In genomic region chr2:25238106-25238505, GRCm38 (mm10) we compare ENCODE assay signal across 21 mouse cellular contexts. TPM values are rescaled to one million over a fixed set of nuclear protein-coding genes. Genes with fewer than 3 reads are reported as not detected.
DNase-seq lines count a peak whose midpoint lies in the region; ATAC-seq and TF ChIP-seq lines count a peak whose summit lies in the region.
"Had no signal": no experiment of that assay in that cellular context is flagged by ENCODE, and none has a peak within 500 bp of the region (broad histone marks: within the 10 kb centered on the region; RNA-seq: fewer than 3 reads in every experiment).

No protein-coding gene starts in this region.

- 0 out of 2 replicates have a peak overlapping the region, but pooled peaks have one; percentile 36 for H3K9ac ChIP-seq in embryonic facial prominence, embryonic 13.5 days
- no peak overlapping the region for H3K9ac ChIP-seq in kidney, postnatal 0 days (ENCODE audit: low read depth, low read length)
- H3K9ac ChIP-seq in stomach, embryonic 16.5 days (ENCODE audit: low read length), result no peak overlapping the region; the same call in 1 of the 2 replicates
- H3K9ac ChIP-seq: forebrain, embryonic 12.5 days; forebrain, postnatal 0 days; heart, embryonic 15.5 days; hindbrain, embryonic 13.5 days had no signal

- H3K4me2 ChIP-seq in embryonic facial prominence, embryonic 13.5 days, result no peak overlapping the region
- no peak overlapping the region for H3K4me2 ChIP-seq in kidney, postnatal 0 days (ENCODE audit: low read length)
- H3K4me2 ChIP-seq in stomach, embryonic 16.5 days (ENCODE audit: low read depth, low read length), result no peak overlapping the region
- H3K4me2 ChIP-seq: forebrain, embryonic 12.5 days; heart, embryonic 11.5 days; heart, embryonic 15.5 days; hindbrain, embryonic 13.5 days had no signal

- H3K27me3 ChIP-seq in embryonic facial prominence, embryonic 13.5 days, result peaks cover 43% of the 10 kb centered on the region
- H3K27me3 ChIP-seq in embryonic facial prominence, embryonic 10.5 days (replicated peaks; ENCODE audit: low read depth, poor library complexity, severe bottlenecking), result peaks cover 42% of the 10 kb centered on the region
- no peaks in the 10 kb centered on the region for H3K27me3 ChIP-seq in kidney, postnatal 0 days (ENCODE audit: insufficient read depth, low read length)
- peaks cover 14% of the 10 kb centered on the region for H3K27me3 ChIP-seq in stomach, embryonic 16.5 days (ENCODE audit: control insufficient read depth, insufficient read depth, low read length)

- H3K4me3 ChIP-seq in embryonic facial prominence, embryonic 13.5 days, result no peak overlapping the region
- H3K4me3 ChIP-seq in embryonic facial prominence, embryonic 10.5 days, result no peak overlapping the region
- no peak overlapping the region for H3K4me3 ChIP-seq in kidney, postnatal 0 days (replicated peaks; ENCODE audit: low read depth, low read length)
- H3K4me3 ChIP-seq in stomach, embryonic 16.5 days (replicated peaks; ENCODE audit: low read length), result no peak overlapping the region
- H3K4me3 ChIP-seq: forebrain, embryonic 12.5 days; heart, adult 2 months; heart, embryonic 15.5 days; hindbrain, embryonic 13.5 days had no signal

- no peak overlapping the region for H3K27ac ChIP-seq in embryonic facial prominence, embryonic 13.5 days
- H3K27ac ChIP-seq in embryonic facial prominence, embryonic 10.5 days (replicated peaks), result no peak overlapping the region
- peak overlapping the region; percentile 47; the same call in 1 of the 2 replicates for H3K27ac ChIP-seq in kidney, postnatal 0 days
- H3K27ac ChIP-seq in stomach, embryonic 16.5 days (ENCODE audit: low read length), result peak overlapping the region; percentile 82
- H3K27ac ChIP-seq: forebrain, embryonic 12.5 days; heart, adult 2 months; heart, embryonic 15.5 days; hindbrain, embryonic 13.5 days had no signal

- no peaks in the 10 kb centered on the region for H3K9me3 ChIP-seq in embryonic facial prominence, embryonic 13.5 days
- H3K9me3 ChIP-seq in embryonic facial prominence, embryonic 10.5 days, result no peaks in the 10 kb centered on the region
- H3K9me3 ChIP-seq in kidney, postnatal 0 days (replicated peaks; ENCODE audit: low read length), result no peaks in the 10 kb centered on the region
- no peaks in the 10 kb centered on the region for H3K9me3 ChIP-seq in stomach, embryonic 16.5 days (replicated peaks; ENCODE audit: control insufficient read depth, low read length)
- H3K9me3 ChIP-seq: forebrain, embryonic 12.5 days; heart, embryonic 15.5 days; hindbrain, embryonic 13.5 days had no signal

- H3K36me3 ChIP-seq in embryonic facial prominence, embryonic 13.5 days, result no peaks in the 10 kb centered on the region
- H3K36me3 ChIP-seq in embryonic facial prominence, embryonic 10.5 days (replicated peaks), result no peaks in the 10 kb centered on the region
- H3K36me3 ChIP-seq in kidney, postnatal 0 days (ENCODE audit: insufficient read depth, low read length), result no peaks in the 10 kb centered on the region
- H3K36me3 ChIP-seq in stomach, embryonic 16.5 days (ENCODE audit: control insufficient read depth, insufficient read depth, low read length), result no peaks in the 10 kb centered on the region
- H3K36me3 ChIP-seq: forebrain, embryonic 12.5 days; heart, embryonic 15.5 days; hindbrain, embryonic 13.5 days had no signal

- no peak for DNase-seq in embryonic facial prominence, embryonic 10.5 days (ENCODE audit: low spot score)
- no peak for DNase-seq in kidney, postnatal 0 days (ENCODE audit: low spot score)
- no peak for DNase-seq in kidney, postnatal 10 days
- DNase-seq in 3T3-L1 (ENCODE audit: low read depth, low spot score), result peak; percentile 38
- no peak for DNase-seq in thymus, postnatal 4 days
- DNase-seq: adrenal gland, postnatal 14 days; cerebellum, adult 18-20 months; cerebellum, adult 9-11 months; cerebellum, postnatal 36 days; forebrain, postnatal 0 days; gastrocnemius, postnatal 14 days; heart, adult 2 months; heart, postnatal 14 days had no signal

- ATAC-seq in embryonic facial prominence, embryonic 13.5 days (ENCODE audit: insufficient number of reproducible peaks, insufficient read depth, low FRiP score, low TSS enrichment, low read depth), result no peak
- no peak for ATAC-seq in kidney, postnatal 0 days (replicated peaks; ENCODE audit: low FRiP score, low read depth)
- peak; percentile 23 for ATAC-seq in stomach, embryonic 16.5 days (ENCODE audit: insufficient read depth, low FRiP score)
- ATAC-seq: forebrain, postnatal 0 days had no signal

- peaks cover 28% of the 10 kb centered on the region for H3K4me1 ChIP-seq in embryonic facial prominence, embryonic 13.5 days
- H3K4me1 ChIP-seq in embryonic facial prominence, embryonic 10.5 days, result peaks cover 35% of the 10 kb centered on the region
- H3K4me1 ChIP-seq in kidney, postnatal 0 days (replicated peaks; ENCODE audit: insufficient read depth, low read length), result peaks cover 20% of the 10 kb centered on the region
- peaks cover 27% of the 10 kb centered on the region for H3K4me1 ChIP-seq in stomach, embryonic 16.5 days (ENCODE audit: control insufficient read depth, insufficient read depth, low read length)

- TF ChIP-seq CTCF in kidney, postnatal 0 days (IDR thresholded peaks at IDR 0.05; ENCODE audit: low read depth), result no peak

RNA-seq across cellular contexts. Expression of gene Rnf224, which starts 1.5 kb away (rescaled TPM):
- not detected in 2 replicates for polyA plus RNA-seq in embryonic facial prominence, embryonic 13.5 days (2015; fragmentation: Nextera tagmentation; extraction: Ambion mirVana)
- not detected in 2 replicates for polyA plus RNA-seq in embryonic facial prominence, embryonic 10.5 days (2016; fragmentation: Nextera tagmentation; extraction: Ambion mirVana)
- 0.16 and 0.28 TPM in 2 replicates for polyA plus RNA-seq in kidney, postnatal 0 days (2015; fragmentation: Nextera tagmentation; extraction: Ambion mirVana)
- polyA plus RNA-seq in stomach, embryonic 16.5 days (2015; fragmentation: Nextera tagmentation; extraction: Ambion mirVana), result 0.23 and 0.64 TPM in 2 replicates
- polyA plus RNA-seq: C2C12; forebrain, embryonic 12.5 days; forebrain, postnatal 0 days; heart, adult 2 months; heart, embryonic 11.5 days; heart, embryonic 15.5 days; hindbrain, embryonic 13.5 days had no signal

RNA-seq across cellular contexts. Expression of gene Slc34a3, which starts 3.9 kb away (rescaled TPM):
- polyA plus RNA-seq in embryonic facial prominence, embryonic 13.5 days (2015; fragmentation: Nextera tagmentation; extraction: Ambion mirVana), result not detected in 2 replicates
- polyA plus RNA-seq in embryonic facial prominence, embryonic 10.5 days (2016; fragmentation: Nextera tagmentation; extraction: Ambion mirVana), result not detected in 2 replicates
- 1.5 and 1.6 TPM in 2 replicates for polyA plus RNA-seq in kidney, postnatal 0 days (2015; fragmentation: Nextera tagmentation; extraction: Ambion mirVana)
- 0.71 and 1.1 TPM in 2 replicates for polyA plus RNA-seq in stomach, embryonic 16.5 days (2015; fragmentation: Nextera tagmentation; extraction: Ambion mirVana)
- polyA plus RNA-seq: C2C12; forebrain, embryonic 12.5 days; forebrain, postnatal 0 days; gonadal fat pad, adult 2 months; heart, adult 2 months; heart, embryonic 11.5 days; heart, embryonic 15.5 days; hindbrain, embryonic 13.5 days had no signal

RNA-seq across cellular contexts. Expression of gene Rnf208, which starts 3.9 kb away (rescaled TPM):
- polyA plus RNA-seq in embryonic facial prominence, embryonic 13.5 days (2015; fragmentation: Nextera tagmentation; extraction: Ambion mirVana), result 10.8 and 11.3 TPM in 2 replicates
- polyA plus RNA-seq in embryonic facial prominence, embryonic 10.5 days (2016; fragmentation: Nextera tagmentation; extraction: Ambion mirVana), result 15.1 and 16.4 TPM in 2 replicates
- polyA plus RNA-seq in kidney, postnatal 0 days (2015; fragmentation: Nextera tagmentation; extraction: Ambion mirVana), result 24.2 and 27.4 TPM in 2 replicates
- 11.3 and 14.2 TPM in 2 replicates for polyA plus RNA-seq in stomach, embryonic 16.5 days (2015; fragmentation: Nextera tagmentation; extraction: Ambion mirVana)

RNA-seq across cellular contexts. Expression of gene Cysrt1, which starts 4.1 kb away (rescaled TPM):
- polyA plus RNA-seq in embryonic facial prominence, embryonic 13.5 days (2015; fragmentation: Nextera tagmentation; extraction: Ambion mirVana), result 0.81 TPM in 1 of 2 replicates, not detected in the other
- 0.59 TPM in 1 of 2 replicates, not detected in the other for polyA plus RNA-seq in embryonic facial prominence, embryonic 10.5 days (2016; fragmentation: Nextera tagmentation; extraction: Ambion mirVana)
- 0.61 and 0.75 TPM in 2 replicates for polyA plus RNA-seq in kidney, postnatal 0 days (2015; fragmentation: Nextera tagmentation; extraction: Ambion mirVana)
- polyA plus RNA-seq in stomach, embryonic 16.5 days (2015; fragmentation: Nextera tagmentation; extraction: Ambion mirVana), result 66.0 and 120 TPM in 2 replicates
- polyA plus RNA-seq: forebrain, embryonic 12.5 days; forebrain, postnatal 0 days; heart, adult 2 months; heart, embryonic 11.5 days had no signal

RNA-seq across cellular contexts. Expression of gene AL732309.1, which starts 8.6 kb away (rescaled TPM):
- 6.9 and 7.9 TPM in 2 replicates for polyA plus RNA-seq in embryonic facial prominence, embryonic 13.5 days (2015; fragmentation: Nextera tagmentation; extraction: Ambion mirVana)
- 6.3 and 7.9 TPM in 2 replicates for polyA plus RNA-seq in embryonic facial prominence, embryonic 10.5 days (2016; fragmentation: Nextera tagmentation; extraction: Ambion mirVana)
- 2.7 and 3.7 TPM in 2 replicates for polyA plus RNA-seq in kidney, postnatal 0 days (2015; fragmentation: Nextera tagmentation; extraction: Ambion mirVana)
- 10.1 and 12.8 TPM in 2 replicates for polyA plus RNA-seq in stomach, embryonic 16.5 days (2015; fragmentation: Nextera tagmentation; extraction: Ambion mirVana)

Comparison
In these comparisons a context has a peak if more than half of its experiments do, and no peak if none do; other contexts are left out.
1. H3K27ac ChIP-seq: peak in kidney, postnatal 0 days (single experiment) and stomach, embryonic 16.5 days (single experiment); none in embryonic facial prominence, embryonic 13.5 days (single experiment) and embryonic facial prominence, embryonic 10.5 days (single experiment).